Mouse (Mus musculus): Measurements from ENCODE around the gene Tmcc3. TPM values are rescaled to one million over a fixed set of nuclear protein-coding genes. Genes with fewer than 3 reads are reported as not detected.
A peak's percentile ranks its signal among the peaks of the same experiment; 100 is the strongest.

Gene Tmcc3
- polyA plus RNA-seq, 1 experiment from 2014 or later, result 3.2 TPM

GRCm38 (mm10) chr10:94413770-94414651 lies 102.3 kb downstream of the Tmcc3 start:
- DNase-seq (ENCODE audit: low spot score), result no peak
- H3K27ac ChIP-seq, result peak overlapping the region; percentile 29
- WGBS, result 47% methylated on average over 8 of the region's 8 CpGs

GRCm38 (mm10) chr10:94415950-94416844 lies 104.4 kb downstream of the Tmcc3 start:
- Histone ChIP-seq H3K27ac (peak overlapping the region; percentile 66; the same call in 1 of the 2 replicates), H3K27me3 (ENCODE audit: insufficient read depth, poor library complexity, severe bottlenecking) (no peaks in the 10 kb centered on the region), H3K4me3 (no peak overlapping the region), H3K9me3 (no peaks in the 10 kb centered on the region), H3K4me1 (replicated peaks) (peaks cover 26% of the 10 kb centered on the region), H3K36me3 (no peaks in the 10 kb centered on the region)
- peak; percentile 22 for DNase-seq (ENCODE audit: low spot score)
- WGBS, result 48% methylated on average over 22 of the region's 22 CpGs

More at GRCm38 (mm10) chr10:94413770-94414651, 102.3 kb downstream of the Tmcc3 start:
- Histone ChIP-seq H3K36me3 (no peaks in the 10 kb centered on the region), H3K4me1 (replicated peaks) (peaks cover 29% of the 10 kb centered on the region), H3K27me3 (ENCODE audit: insufficient read depth, poor library complexity, severe bottlenecking) (no peaks in the 10 kb centered on the region), H3K9me3 (no peaks in the 10 kb centered on the region), H3K4me3 (no peak overlapping the region)

- H3K27me3 ChIP-seq (ENCODE audit: insufficient read depth, poor library complexity, severe bottlenecking), result no peaks in the 10 kb centered on the region
- H3K27ac ChIP-seq, result no peak overlapping the region
- H3K9me3 ChIP-seq, result no peaks in the 10 kb centered on the region
- no peak overlapping the region for H3K4me3 ChIP-seq
- WGBS, result 94% methylated on average over 4 of the region's 4 CpGs
- no peak for DNase-seq (ENCODE audit: low spot score)
- peaks cover 26% of the 10 kb centered on the region for H3K4me1 ChIP-seq (replicated peaks)
- no peaks in the 10 kb centered on the region for H3K36me3 ChIP-seq
Measured at GRCm38 (mm10) chr10:94417643-94418042, 105.9 kb downstream of the Tmcc3 start.

GRCm38 (mm10) chr10:94426000-94426920 lies 114.5 kb downstream of the Tmcc3 start:
- Histone ChIP-seq H3K27ac (peak overlapping the region; percentile 66), H3K4me3 (no peak overlapping the region), H3K9me3 (no peaks in the 10 kb centered on the region), H3K36me3 (no peaks in the 10 kb centered on the region), H3K4me1 (replicated peaks) (peaks cover 6% of the 10 kb centered on the region), H3K27me3 (ENCODE audit: insufficient read depth, poor library complexity, severe bottlenecking) (no peaks in the 10 kb centered on the region)
- WGBS, result 69% methylated on average over 12 of the region's 12 CpGs
- DNase-seq (ENCODE audit: low spot score), result peak; percentile 44

GRCm38 (mm10) chr10:94426921-94427270 lies 115.1 kb downstream of the Tmcc3 start:
- Histone ChIP-seq H3K9me3 (no peaks in the 10 kb centered on the region), H3K27me3 (ENCODE audit: insufficient read depth, poor library complexity, severe bottlenecking) (no peaks in the 10 kb centered on the region), H3K4me1 (replicated peaks) (peaks cover 6% of the 10 kb centered on the region), H3K36me3 (no peaks in the 10 kb centered on the region), H3K27ac (peak overlapping the region; percentile 66; the same call in 1 of the 2 replicates), H3K4me3 (no peak overlapping the region)
- WGBS, result 89% methylated on average over 15 of the region's 15 CpGs
- no peak for DNase-seq (ENCODE audit: low spot score)

GRCm38 (mm10) chr10:94428186-94428942 lies 116.6 kb downstream of the Tmcc3 start:
- DNase-seq (ENCODE audit: low spot score), result no peak

GRCm38 (mm10) chr10:94430566-94430965 lies 118.8 kb downstream of the Tmcc3 start:
- DNase-seq (ENCODE audit: low spot score), result no peak
- Histone ChIP-seq H3K36me3 (no peaks in the 10 kb centered on the region), H3K27me3 (ENCODE audit: insufficient read depth, poor library complexity, severe bottlenecking) (no peaks in the 10 kb centered on the region), H3K27ac (no peak overlapping the region), H3K9me3 (no peaks in the 10 kb centered on the region), H3K4me3 (no peak overlapping the region), H3K4me1 (replicated peaks) (peaks cover 19% of the 10 kb centered on the region)
- WGBS, result 80% methylated on average over 6 of the region's 6 CpGs

More at GRCm38 (mm10) chr10:94428186-94428942, 116.6 kb downstream of the Tmcc3 start:
- Histone ChIP-seq H3K27me3 (ENCODE audit: insufficient read depth, poor library complexity, severe bottlenecking) (no peaks in the 10 kb centered on the region), H3K27ac (no peak overlapping the region), H3K4me3 (no peak overlapping the region), H3K9me3 (no peaks in the 10 kb centered on the region), H3K36me3 (no peaks in the 10 kb centered on the region), H3K4me1 (replicated peaks) (peaks cover 6% of the 10 kb centered on the region)
- WGBS, result 84% methylated on average over 12 of the region's 12 CpGs

- Histone ChIP-seq H3K36me3 (no peaks in the 10 kb centered on the region), H3K9me3 (no peaks in the 10 kb centered on the region), H3K4me3 (no peak overlapping the region), H3K4me1 (replicated peaks) (peaks cover 13% of the 10 kb centered on the region), H3K27ac (no peak overlapping the region), H3K27me3 (ENCODE audit: insufficient read depth, poor library complexity, severe bottlenecking) (no peaks in the 10 kb centered on the region; the same call in 1 of the 2 replicates)
- 72% methylated on average over 5 of the region's 5 CpGs for whole genome bisulfite sequencing
- no peak for DNase-seq (ENCODE audit: low spot score)
Measured at GRCm38 (mm10) chr10:94432933-94433332, 121.2 kb downstream of the Tmcc3 start.

GRCm38 (mm10) chr10:94433901-94434300 lies 122.2 kb downstream of the Tmcc3 start:
- no peak for DNase-seq (ENCODE audit: low spot score)
- WGBS, result 43% methylated on average over 7 of the region's 7 CpGs
- H3K4me1 ChIP-seq (replicated peaks), result peaks cover 13% of the 10 kb centered on the region

GRCm38 (mm10) chr10:94442725-94443124 lies 131.0 kb downstream of the Tmcc3 start:
- Histone ChIP-seq H3K4me1 (replicated peaks) (0 out of 2 replicates have a peak, but pooled peaks cover 5% of the 10 kb centered on the region), H3K36me3 (no peaks in the 10 kb centered on the region), H3K4me3 (no peak overlapping the region), H3K9me3 (no peaks in the 10 kb centered on the region), H3K27ac (no peak overlapping the region), H3K27me3 (ENCODE audit: insufficient read depth, poor library complexity, severe bottlenecking) (no peaks in the 10 kb centered on the region; the same call in 1 of the 2 replicates)
- 80% methylated on average over 7 of the region's 7 CpGs for WGBS
- DNase-seq (ENCODE audit: low spot score), result no peak

More at GRCm38 (mm10) chr10:94433901-94434300, 122.2 kb downstream of the Tmcc3 start:
- H3K36me3 ChIP-seq, result no peaks in the 10 kb centered on the region
- H3K9me3 ChIP-seq, result no peaks in the 10 kb centered on the region
- no peak overlapping the region for H3K4me3 ChIP-seq
- H3K27ac ChIP-seq, result no peak overlapping the region
- H3K27me3 ChIP-seq (ENCODE audit: insufficient read depth, poor library complexity, severe bottlenecking), result no peaks in the 10 kb centered on the region; the same call in 1 of the 2 replicates

GRCm38 (mm10) chr10:94443453-94443852 lies 131.7 kb downstream of the Tmcc3 start:
- 91% methylated on average over 4 of the region's 4 CpGs for WGBS
- Histone ChIP-seq H3K4me1 (replicated peaks) (peaks cover 5% of the 10 kb centered on the region; the same call in 1 of the 2 replicates), H3K27me3 (ENCODE audit: insufficient read depth, poor library complexity, severe bottlenecking) (no peaks in the 10 kb centered on the region; the same call in 1 of the 2 replicates), H3K4me3 (no peak overlapping the region), H3K27ac (no peak overlapping the region), H3K9me3 (no peaks in the 10 kb centered on the region), H3K36me3 (no peaks in the 10 kb centered on the region)
- DNase-seq (ENCODE audit: low spot score), result no peak
